Mouse (Mus musculus) heart, postnatal 0 days (tissue): ENCODE data around the gene Cald1. TPM values are rescaled to one million over a fixed set of nuclear protein-coding genes. Genes with fewer than 3 reads are reported as not detected.
A peak's percentile ranks its signal among the peaks of the same experiment; 100 is the strongest.

Source experiments
- ATAC-seq: fragments of 200-750 bp; cut with Nextera tagmentation; 2 replicates; pipeline ENCODE4 v1.8.0; 2017; ENCODE audit warnings: low read depth, moderate number of reproducible peaks, moderate library complexity; ENCODE audit not compliant: insufficient read depth
- DNase-seq: peaks from one replicate; pipeline ENCODE4 v3.0.0-alpha.2; 2016; ENCODE audit warnings: low spot score
- H3K27ac ChIP-seq: fragments of 300-500 bp; sonication (generic); 2 replicates; pipeline ENCODE4 v1.5.1; 2014; ENCODE audit warnings: low read depth, mild to moderate bottlenecking
- H3K27me3 ChIP-seq: fragments of 300-500 bp; sonication (generic); 2 replicates; pipeline ENCODE4 v1.6.1; 2014; ENCODE audit warnings: low read length, mixed read lengths; ENCODE audit not compliant: control insufficient read depth, insufficient read depth
- H3K36me3 ChIP-seq: fragments of 300-500 bp; sonication (generic); replicated peaks from 2 replicates; pipeline ENCODE4 v1.6.1; 2014; ENCODE audit warnings: low read length, mixed read lengths; ENCODE audit not compliant: control insufficient read depth, insufficient read depth
- H3K4me1 ChIP-seq: fragments of 300-500 bp; sonication (generic); 2 replicates; pipeline ENCODE4 v1.6.1; 2014; ENCODE audit warnings: antibody characterized with exemption; ENCODE audit not compliant: control insufficient read depth, insufficient read depth
- H3K4me2 ChIP-seq: fragments of 300-500 bp; sonication (generic); 2 replicates; pipeline ENCODE4 v1.6.1; 2014; ENCODE audit warnings: low read depth, mild to moderate bottlenecking, low read length, moderate library complexity
- H3K4me3 ChIP-seq: fragments of 300-500 bp; sonication (generic); 2 replicates; pipeline ENCODE4 v1.5.1; 2014; ENCODE audit warnings: low read depth, low read length
- H3K9ac ChIP-seq: fragments of 300-500 bp; sonication (generic); replicated peaks from 2 replicates; pipeline ENCODE4 v1.6.1; 2014; ENCODE audit warnings: low read depth, low read length, mixed read lengths
- H3K9me3 ChIP-seq: fragments of 300-500 bp; sonication (generic); replicated peaks from 2 replicates; pipeline ENCODE4 v1.6.1; 2016; ENCODE audit warnings: low read length; ENCODE audit not compliant: control insufficient read depth
- CTCF ChIP-seq: IDR thresholded peaks from 2 replicates; pipeline ENCODE4 v1.5.1; 2016; ENCODE audit warnings: antibody characterized with exemption, control low read depth, low read depth
- EP300 ChIP-seq: IDR thresholded peaks from 2 replicates; pipeline ENCODE4 v1.6.1; 2016; ENCODE audit warnings: antibody characterized with exemption, low read depth
- WGBS: fragments of 180-500 bp; shearing (Covaris S2); extraction: QIAGEN DNeasy Blood & Tissue Kit; methylation state at CpG from one replicate; pipeline ENCODE4 v1.1.7; 2014; 5-methylcytosine and 5-hydroxymethylcytosine counted together
- polyA plus RNA-seq: library from polyadenylated mRNA; unstranded; fragments of >200 nt; fragmentation: Nextera tagmentation; extraction: Ambion mirVana; gene quantifications from 2 replicates; pipeline ENCODE4 v1.2.1, GENCODE M21; 2015
- total RNA-seq: library from RNA; depleted of rRNA; stranded (reverse); fragments of >200 nt; gene quantifications from 2 replicates; pipeline ENCODE4 v1.2.3, GENCODE M21; 2014; ENCODE audit warnings: low replicate concordance

The Cald1 gene
- total and polyA plus RNA-seq, 2 experiments from 2014 or later, result 56.6 to 105 TPM

- no peak for TF ChIP-seq EP300
- TF ChIP-seq CTCF, result peak; percentile 62
- ATAC-seq (no peak), DNase-seq (peak; percentile 57)
- Histone ChIP-seq H3K27me3 (no peaks in the 10 kb centered on the region), H3K36me3 (peaks cover 82% of the 10 kb centered on the region), H3K4me2 (no peak overlapping the region), H3K9ac (no peak overlapping the region), H3K9me3 (no peaks in the 10 kb centered on the region), H3K4me3 (no peak overlapping the region), H3K27ac (no peak overlapping the region), H3K4me1 (no peaks in the 10 kb centered on the region)
- 40% methylated on average over 4 of the region's 4 CpGs for WGBS
Observed at GRCm38 (mm10) chr6:34760023-34760422, 161.7 kb downstream of the Cald1 start.

GRCm38 (mm10) chr6:34765721-34766120 is 167.4 kb downstream of the Cald1 start:
- Histone ChIP-seq H3K36me3 (peaks cover 74% of the 10 kb centered on the region), H3K9me3 (no peaks in the 10 kb centered on the region), H3K27me3 (no peaks in the 10 kb centered on the region), H3K4me1 (peaks cover 2% of the 10 kb centered on the region), H3K4me3 (no peak overlapping the region), H3K27ac (no peak overlapping the region), H3K4me2 (no peak overlapping the region), H3K9ac (no peak overlapping the region)
- TF ChIP-seq EP300 (no peak), CTCF (no peak)
- ATAC-seq (no peak), DNase-seq (no peak)
- WGBS, result 91% methylated on average over 5 of the region's 5 CpGs

- Histone ChIP-seq H3K9ac (no peak overlapping the region), H3K27me3 (no peaks in the 10 kb centered on the region), H3K36me3 (peaks cover 68% of the 10 kb centered on the region), H3K27ac (peak overlapping the region; percentile 64; the same call in 1 of the 2 replicates), H3K4me3 (no peak overlapping the region), H3K9me3 (no peaks in the 10 kb centered on the region), H3K4me2 (no peak overlapping the region), H3K4me1 (peaks cover 6% of the 10 kb centered on the region)
- ATAC-seq (no peak), DNase-seq (no peak)
- 86% methylated on average over 2 of the region's 2 CpGs for WGBS
- TF ChIP-seq EP300, result no peak
Observed at GRCm38 (mm10) chr6:34769984-34770383, 171.7 kb downstream of the Cald1 start.

GRCm38 (mm10) chr6:34770491-34770890 is 172.2 kb downstream of the Cald1 start:
- Histone ChIP-seq H3K9ac (no peak overlapping the region), H3K27ac (peak overlapping the region; percentile 64)

GRCm38 (mm10) chr6:34776396-34776795 is 178.1 kb downstream of the Cald1 start:
- Histone ChIP-seq H3K36me3 (peaks cover 22% of the 10 kb centered on the region), H3K27ac (no peak overlapping the region), H3K4me2 (no peak overlapping the region), H3K9ac (no peak overlapping the region), H3K4me3 (no peak overlapping the region), H3K4me1 (no peaks in the 10 kb centered on the region), H3K27me3 (no peaks in the 10 kb centered on the region), H3K9me3 (no peaks in the 10 kb centered on the region)
- no peak for ATAC-seq
- no peak for TF ChIP-seq EP300
- no peak for TF ChIP-seq CTCF
- no peak for DNase-seq

More at GRCm38 (mm10) chr6:34770491-34770890, 172.2 kb downstream of the Cald1 start:
- WGBS, result 19% methylated on average over 6 of the region's 6 CpGs
- ATAC-seq, result peak; percentile 60; the same call in 1 of the 2 replicates
- no peak for TF ChIP-seq CTCF
- TF ChIP-seq EP300, result no peak
- H3K9me3 ChIP-seq, result no peaks in the 10 kb centered on the region
- H3K4me3 ChIP-seq, result no peak overlapping the region
- DNase-seq, result peak; percentile 37
- H3K36me3 ChIP-seq, result peaks cover 63% of the 10 kb centered on the region
- H3K4me1 ChIP-seq, result peaks cover 6% of the 10 kb centered on the region
- H3K27me3 ChIP-seq, result no peaks in the 10 kb centered on the region
- no peak overlapping the region for H3K4me2 ChIP-seq

GRCm38 (mm10) chr6:34777094-34777493 is 178.8 kb downstream of the Cald1 start:
- Histone ChIP-seq H3K4me2 (no peak overlapping the region), H3K4me3 (no peak overlapping the region), H3K9ac (no peak overlapping the region), H3K27me3 (no peaks in the 10 kb centered on the region), H3K36me3 (peaks cover 17% of the 10 kb centered on the region), H3K9me3 (no peaks in the 10 kb centered on the region), H3K4me1 (no peaks in the 10 kb centered on the region; the same call in 1 of the 2 replicates), H3K27ac (no peak overlapping the region)
- no peak for DNase-seq
- ATAC-seq, result no peak
- WGBS, result 80% methylated on average over 2 of the region's 2 CpGs
- TF ChIP-seq EP300 (no peak), CTCF (no peak)
